Mouse (Mus musculus): ENCODE data around the gene Treml4. TPM values are rescaled to one million over a fixed set of nuclear protein-coding genes. Genes with fewer than 3 reads are reported as not detected.

Gene Treml4
- polyA plus RNA-seq, 1 experiment from 2014 or later = 2.2 TPM

- Histone ChIP-seq H3K27me3 (replicated peaks; ENCODE audit: control insufficient read depth, insufficient read depth, low read length) (no peaks in the 10 kb centered on the region), H3K4me3 (ENCODE audit: low read depth, low read length) (no peak overlapping the region), H3K36me3 (ENCODE audit: control insufficient read depth, insufficient read depth) (no peaks in the 10 kb centered on the region), H3K4me1 (replicated peaks; ENCODE audit: control insufficient read depth, insufficient read depth, low read length) (peaks cover 16% of the 10 kb centered on the region), H3K9ac (ENCODE audit: low read depth, low read length) (no peak overlapping the region), H3K27ac (ENCODE audit: low read depth, low read length) (no peak overlapping the region), H3K4me2 (replicated peaks; ENCODE audit: low read depth) (no peak overlapping the region), H3K9me3 (ENCODE audit: control insufficient read depth) (no peaks in the 10 kb centered on the region)
- no peak for TF ChIP-seq CTCF (IDR thresholded peaks at IDR 0.05; ENCODE audit: low read depth)
- ATAC-seq = no peak
Measured at GRCm38 (mm10) chr17:48268276-48268675, 4.2 kb downstream of the Treml4 start.

GRCm38 (mm10) chr17:48269833-48270232 is 5.7 kb downstream of the Treml4 start:
- H3K27ac ChIP-seq (ENCODE audit: low read depth, low read length) = no peak overlapping the region

GRCm38 (mm10) chr17:48272158-48272557 is 8.1 kb downstream of the Treml4 start:
- H3K36me3 ChIP-seq (ENCODE audit: control insufficient read depth, insufficient read depth) = no peaks in the 10 kb centered on the region
- H3K27ac ChIP-seq (ENCODE audit: low read depth, low read length) = peak overlapping the region; percentile 41; the same call in 1 of the 2 replicates
- H3K9ac ChIP-seq (ENCODE audit: low read depth, low read length) = no peak overlapping the region
- H3K4me2 ChIP-seq (replicated peaks; ENCODE audit: low read depth) = peak overlapping the region; percentile 49
- no peak for TF ChIP-seq CTCF (IDR thresholded peaks at IDR 0.05; ENCODE audit: low read depth)
- peak; percentile 71 for ATAC-seq
- 50% methylated on average over 5 of the region's 5 CpGs for WGBS
- H3K4me1 ChIP-seq (replicated peaks; ENCODE audit: control insufficient read depth, insufficient read depth, low read length) = peaks cover 5% of the 10 kb centered on the region
- no peak overlapping the region for H3K4me3 ChIP-seq (ENCODE audit: low read depth, low read length)
- no peaks in the 10 kb centered on the region for H3K27me3 ChIP-seq (replicated peaks; ENCODE audit: control insufficient read depth, insufficient read depth, low read length)
- H3K9me3 ChIP-seq (ENCODE audit: control insufficient read depth) = no peaks in the 10 kb centered on the region

More at GRCm38 (mm10) chr17:48269833-48270232, 5.7 kb downstream of the Treml4 start:
- H3K4me1 ChIP-seq (replicated peaks; ENCODE audit: control insufficient read depth, insufficient read depth, low read length) = peaks cover 12% of the 10 kb centered on the region
- no peak for ATAC-seq
- 69% methylated on average over 4 of the region's 4 CpGs for WGBS
- no peak overlapping the region for H3K4me3 ChIP-seq (ENCODE audit: low read depth, low read length)
- H3K9me3 ChIP-seq (ENCODE audit: control insufficient read depth) = no peaks in the 10 kb centered on the region
- H3K36me3 ChIP-seq (ENCODE audit: control insufficient read depth, insufficient read depth) = no peaks in the 10 kb centered on the region
- TF ChIP-seq CTCF (IDR thresholded peaks at IDR 0.05; ENCODE audit: low read depth) = no peak
- H3K9ac ChIP-seq (ENCODE audit: low read depth, low read length) = no peak overlapping the region
- H3K27me3 ChIP-seq (replicated peaks; ENCODE audit: control insufficient read depth, insufficient read depth, low read length) = no peaks in the 10 kb centered on the region
- H3K4me2 ChIP-seq (replicated peaks; ENCODE audit: low read depth) = no peak overlapping the region

GRCm38 (mm10) chr17:48272598-48272997 is 8.5 kb downstream of the Treml4 start:
- Histone ChIP-seq H3K4me1 (replicated peaks; ENCODE audit: control insufficient read depth, insufficient read depth, low read length) (peaks cover 2% of the 10 kb centered on the region; the same call in 1 of the 2 replicates), H3K9me3 (ENCODE audit: control insufficient read depth) (no peaks in the 10 kb centered on the region), H3K36me3 (ENCODE audit: control insufficient read depth, insufficient read depth) (no peaks in the 10 kb centered on the region), H3K27ac (ENCODE audit: low read depth, low read length) (peak overlapping the region; percentile 41; the same call in 1 of the 2 replicates), H3K27me3 (replicated peaks; ENCODE audit: control insufficient read depth, insufficient read depth, low read length) (no peaks in the 10 kb centered on the region), H3K9ac (ENCODE audit: low read depth, low read length) (no peak overlapping the region), H3K4me3 (ENCODE audit: low read depth, low read length) (no peak overlapping the region), H3K4me2 (replicated peaks; ENCODE audit: low read depth) (peak overlapping the region; percentile 49; the same call in 1 of the 2 replicates)
- TF ChIP-seq CTCF (IDR thresholded peaks at IDR 0.05; ENCODE audit: low read depth) = no peak
- 0 out of 2 replicates have a peak, but pooled peaks have one; percentile 21 for ATAC-seq
- WGBS = 37% methylated on average over 4 of the region's 4 CpGs

GRCm38 (mm10) chr17:48274098-48274497 is 10.0 kb downstream of the Treml4 start:
- H3K4me1 ChIP-seq (replicated peaks; ENCODE audit: control insufficient read depth, insufficient read depth, low read length) = no peaks in the 10 kb centered on the region
- no peak overlapping the region for H3K4me3 ChIP-seq (ENCODE audit: low read depth, low read length)
- H3K27ac ChIP-seq (ENCODE audit: low read depth, low read length) = no peak overlapping the region
- no peaks in the 10 kb centered on the region for H3K9me3 ChIP-seq (ENCODE audit: control insufficient read depth)
- H3K4me2 ChIP-seq (replicated peaks; ENCODE audit: low read depth) = no peak overlapping the region
- no peaks in the 10 kb centered on the region for H3K27me3 ChIP-seq (replicated peaks; ENCODE audit: control insufficient read depth, insufficient read depth, low read length)
- TF ChIP-seq CTCF (IDR thresholded peaks at IDR 0.05; ENCODE audit: low read depth) = no peak
- WGBS = 82% methylated on average over 4 of the region's 4 CpGs
- ATAC-seq = no peak
- H3K36me3 ChIP-seq (ENCODE audit: control insufficient read depth, insufficient read depth) = no peaks in the 10 kb centered on the region
- H3K9ac ChIP-seq (ENCODE audit: low read depth, low read length) = no peak overlapping the region

DNA sequence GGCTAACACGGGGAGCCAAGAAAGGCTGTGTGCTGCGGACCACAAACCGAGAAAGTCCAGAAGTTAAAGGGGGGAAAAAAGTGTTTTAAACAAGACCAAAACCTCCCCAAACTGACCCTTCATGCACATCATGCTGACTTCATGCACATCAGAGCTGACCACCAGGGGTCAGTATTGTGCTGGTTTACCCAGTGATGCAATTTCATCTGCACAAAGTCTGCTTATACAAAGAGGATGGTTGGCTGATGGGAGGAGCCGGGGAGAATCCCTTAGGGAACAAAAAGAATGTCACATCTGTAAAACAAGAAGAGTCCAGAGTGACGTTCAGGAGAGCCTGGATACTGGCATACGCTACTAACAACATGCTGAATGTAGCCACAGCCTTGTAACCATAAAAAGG is 10.8 kb downstream of the Treml4 start:
- Histone ChIP-seq H3K4me1 (replicated peaks; ENCODE audit: control insufficient read depth, insufficient read depth, low read length) (no peaks in the 10 kb centered on the region), H3K27me3 (replicated peaks; ENCODE audit: control insufficient read depth, insufficient read depth, low read length) (no peaks in the 10 kb centered on the region), H3K36me3 (ENCODE audit: control insufficient read depth, insufficient read depth) (no peaks in the 10 kb centered on the region), H3K27ac (ENCODE audit: low read depth, low read length) (no peak overlapping the region), H3K4me3 (ENCODE audit: low read depth, low read length) (no peak overlapping the region), H3K4me2 (replicated peaks; ENCODE audit: low read depth) (no peak overlapping the region), H3K9ac (ENCODE audit: low read depth, low read length) (no peak overlapping the region), H3K9me3 (ENCODE audit: control insufficient read depth) (no peaks in the 10 kb centered on the region)
- TF ChIP-seq CTCF (IDR thresholded peaks at IDR 0.05; ENCODE audit: low read depth) = peak; percentile 88
- 44% methylated on average over 6 of the region's 6 CpGs for WGBS
- 0 out of 2 replicates have a peak, but pooled peaks have one; percentile 15 for ATAC-seq

- WGBS = 55% methylated on average over 7 of the region's 7 CpGs
- no peak overlapping the region for H3K27ac ChIP-seq (ENCODE audit: low read depth, low read length)
- TF ChIP-seq CTCF (IDR thresholded peaks at IDR 0.05; ENCODE audit: low read depth) = no peak
- H3K4me1 ChIP-seq (replicated peaks; ENCODE audit: control insufficient read depth, insufficient read depth, low read length) = no peaks in the 10 kb centered on the region
- no peak overlapping the region for H3K9ac ChIP-seq (ENCODE audit: low read depth, low read length)
- no peak overlapping the region for H3K4me3 ChIP-seq (ENCODE audit: low read depth, low read length)
- no peaks in the 10 kb centered on the region for H3K36me3 ChIP-seq (ENCODE audit: control insufficient read depth, insufficient read depth)
- H3K4me2 ChIP-seq (replicated peaks; ENCODE audit: low read depth) = no peak overlapping the region
- no peak for ATAC-seq
- H3K9me3 ChIP-seq (ENCODE audit: control insufficient read depth) = no peaks in the 10 kb centered on the region
- H3K27me3 ChIP-seq (replicated peaks; ENCODE audit: control insufficient read depth, insufficient read depth, low read length) = no peaks in the 10 kb centered on the region
Measured at GRCm38 (mm10) chr17:48275736-48276135, 11.6 kb downstream of the Treml4 start.
